ENCODE assay signal across 8 mouse cellular contexts in genomic region chr8:94974467-94975165, GRCm38 (mm10). TPM values are rescaled to one million over a fixed set of nuclear protein-coding genes. Genes with fewer than 3 reads are reported as not detected.
DNase-seq lines count a peak whose midpoint lies in the region; ATAC-seq and TF ChIP-seq lines count a peak whose summit lies in the region.

Gene Adgrg1 (plus strand): TSS chr8:94974751.

- DNase-seq in cerebellum, adult 2 months: no peak
- no peak for DNase-seq in cerebellum, adult 18-20 months
- no peak for DNase-seq in heart, postnatal 36 days
- DNase-seq in large intestine, adult 2 months (ENCODE audit: low read depth, low spot score): no peak
- peak; percentile 47 to 70 for DNase-seq in lung, postnatal 4 days
- DNase-seq in right cerebral cortex, postnatal 25 days: no peak
- no peak for DNase-seq in thymus, postnatal 10 days (ENCODE audit: low spot score in 2 of 2)

- intact Hi-C loops in heart, postnatal 36 days (cut with DNase I): no loop called here

- H3K4me3 ChIP-seq in cerebellum, adult 2 months (replicated peaks; ENCODE audit: insufficient read depth, low read depth, low read length): no peak within 1 kb of the TSS

- no peaks in the 10 kb centered on the region for H3K27me3 ChIP-seq in cerebellum, adult 2 months (ENCODE audit: control insufficient read depth, insufficient read depth, low read length)

- WGBS in cerebellum, adult 2 months: 61% methylated on average over 7 of the region's 7 CpGs
- 21% methylated on average over 7 of the region's 7 CpGs for WGBS in large intestine, adult 2 months

- TF ChIP-seq CTCF in cerebellum, adult 2 months (IDR thresholded peaks at IDR 0.05; ENCODE audit: borderline replicate concordance, insufficient read depth, low read depth, low read length): no peak

- no peak for ATAC-seq in common myeloid progenitor, adult 5-6 weeks (replicated peaks; ENCODE audit: low read depth, poor library complexity, severe bottlenecking)

- no peak for TF ChIP-seq POLR2A in cerebellum, adult 2 months (IDR thresholded peaks at IDR 0.05; ENCODE audit: borderline replicate concordance, insufficient read depth, low read length)

- no peak within 1 kb of the TSS for H3K27ac ChIP-seq in cerebellum, adult 2 months (ENCODE audit: insufficient read depth, low read length)

- H3K4me1 ChIP-seq in cerebellum, adult 2 months (ENCODE audit: control insufficient read depth, insufficient read depth, low read length): no peaks in the 10 kb centered on the region

RNA-seq across cellular contexts. Expression of gene Adgrg1, which starts in this region (rescaled TPM):
- polyA plus RNA-seq in cerebellum, adult 2 months (2012; rRNA removed): 75.8 and 79.1 TPM in 2 replicates
- 293 and 407 TPM in 2 replicates for total RNA-seq in common myeloid progenitor, adult 5-6 weeks (2017)
- 10 to 100 TPM; 42.5 to 62.0 TPM for total RNA-seq in heart, postnatal 36 days (2021)
- polyA plus RNA-seq in large intestine, adult 2 months (2012; rRNA removed): 26.3 and 37.3 TPM in 2 replicates

Comparison
In these comparisons a context has a peak if more than half of its experiments do, and no peak if none do; other contexts are left out.
1. DNase-seq: peak in lung, postnatal 4 days (2 of 2); none in cerebellum, adult 2 months (0 of 2), cerebellum, adult 18-20 months (0 of 2), heart, postnatal 36 days (0 of 2), large intestine, adult 2 months (single experiment), right cerebral cortex, postnatal 25 days (single experiment) and thymus, postnatal 10 days (0 of 2).